8 mouse cellular contexts compared by ENCODE assay signal in genomic region chr5:76183750-76184261, GRCm38 (mm10). TPM values are rescaled to one million over a fixed set of nuclear protein-coding genes. Genes with fewer than 3 reads are reported as not detected.
DNase-seq lines count a peak whose midpoint lies in the region; ATAC-seq and TF ChIP-seq lines count a peak whose summit lies in the region.

Gene Tmem165 (plus strand): TSS chr5:76183880.

- peak; percentile 93 for ATAC-seq in CD4-positive, CD25-positive, alpha-beta regulatory T cell, adult 4 months
- ATAC-seq in heart, embryonic 15.5 days (replicated peaks; ENCODE audit: insufficient number of reproducible peaks, insufficient read depth, low FRiP score, low read depth) = peak; percentile 92
- peak; percentile 95 for ATAC-seq in liver, embryonic 14.5 days (ENCODE audit: insufficient read depth)
- ATAC-seq in neural tube, embryonic 11.5 days (ENCODE audit: insufficient read depth, low FRiP score, low TSS enrichment) = peak; percentile 97
- peak; percentile 98 for ATAC-seq in stomach, postnatal 0 days (ENCODE audit: low FRiP score, low TSS enrichment)

- peak within 1 kb of the TSS; percentile 87 for H3K9ac ChIP-seq in heart, embryonic 15.5 days
- peak within 1 kb of the TSS; percentile 69 for H3K9ac ChIP-seq in liver, embryonic 14.5 days (replicated peaks)
- peak within 1 kb of the TSS; percentile 96 for H3K9ac ChIP-seq in neural tube, embryonic 11.5 days (ENCODE audit: low read length)
- peak within 1 kb of the TSS; percentile 90 for H3K9ac ChIP-seq in stomach, postnatal 0 days (ENCODE audit: low read length)

- peak within 1 kb of the TSS; percentile 95 for H3K4me3 ChIP-seq in forebrain, embryonic 10.5 days
- H3K4me3 ChIP-seq in heart, embryonic 15.5 days = peak within 1 kb of the TSS; percentile 82
- H3K4me3 ChIP-seq in liver, embryonic 14.5 days (ENCODE audit: insufficient read depth in 1 of 2, low read depth in 2 of 2, low read length in 2 of 2) = peak within 1 kb of the TSS; percentile 75 to 82
- H3K4me3 ChIP-seq in neural tube, embryonic 11.5 days (ENCODE audit: low read depth, low read length) = peak within 1 kb of the TSS; percentile 93
- peak within 1 kb of the TSS; percentile 91 for H3K4me3 ChIP-seq in stomach, postnatal 0 days (ENCODE audit: low read depth, low read length)

- peaks cover 10% of the 10 kb centered on the region for H3K27me3 ChIP-seq in forebrain, embryonic 10.5 days (ENCODE audit: poor library complexity, severe bottlenecking)
- no peaks in the 10 kb centered on the region for H3K27me3 ChIP-seq in heart, embryonic 15.5 days
- H3K27me3 ChIP-seq in liver, embryonic 14.5 days (ENCODE audit: control insufficient read depth, insufficient read depth, low read length) = no peaks in the 10 kb centered on the region
- no peaks in the 10 kb centered on the region for H3K27me3 ChIP-seq in neural tube, embryonic 11.5 days (ENCODE audit: control insufficient read depth, insufficient read depth, low read length)
- no peaks in the 10 kb centered on the region for H3K27me3 ChIP-seq in stomach, postnatal 0 days (ENCODE audit: control insufficient read depth, insufficient read depth, low read length)

- peaks cover 27% of the 10 kb centered on the region for H3K4me1 ChIP-seq in forebrain, embryonic 10.5 days
- H3K4me1 ChIP-seq in heart, embryonic 15.5 days (replicated peaks) = peaks cover 40% of the 10 kb centered on the region
- peaks cover 9 to 24% of the 10 kb centered on the region in 2 experiments for H3K4me1 ChIP-seq in liver, embryonic 14.5 days (replicated peaks; ENCODE audit: control insufficient read depth in 2 of 2, insufficient read depth in 2 of 2, low read length in 1 of 2)
- H3K4me1 ChIP-seq in neural tube, embryonic 11.5 days (ENCODE audit: control insufficient read depth, insufficient read depth, low read length) = peaks cover 14% of the 10 kb centered on the region
- H3K4me1 ChIP-seq in stomach, postnatal 0 days (replicated peaks; ENCODE audit: control insufficient read depth, insufficient read depth) = peaks cover 3% of the 10 kb centered on the region; the same call in 1 of the 2 replicates

- peak within 1 kb of the TSS; percentile 99 for H3K27ac ChIP-seq in forebrain, embryonic 10.5 days
- H3K27ac ChIP-seq in heart, embryonic 15.5 days = peak within 1 kb of the TSS; percentile 97
- peak within 1 kb of the TSS; percentile 49 for H3K27ac ChIP-seq in liver, embryonic 14.5 days
- H3K27ac ChIP-seq in neural tube, embryonic 11.5 days (ENCODE audit: low read depth, low read length) = peak within 1 kb of the TSS; percentile 96
- H3K27ac ChIP-seq in stomach, postnatal 0 days (replicated peaks) = peak within 1 kb of the TSS; percentile 98

- TF ChIP-seq EP300 in liver, embryonic 14.5 days (IDR thresholded peaks at IDR 0.05; ENCODE audit: low read depth) = no peak
- no peak for TF ChIP-seq EP300 in stomach, postnatal 0 days (optimal IDR thresholded peaks at IDR 0.05)

- H3K9me3 ChIP-seq in forebrain, embryonic 10.5 days = no peaks in the 10 kb centered on the region
- H3K9me3 ChIP-seq in heart, embryonic 15.5 days (replicated peaks) = no peaks in the 10 kb centered on the region
- H3K9me3 ChIP-seq in liver, embryonic 14.5 days (ENCODE audit: control insufficient read depth, low read length) = no peaks in the 10 kb centered on the region
- no peaks in the 10 kb centered on the region for H3K9me3 ChIP-seq in neural tube, embryonic 11.5 days (ENCODE audit: control insufficient read depth, low read length)
- H3K9me3 ChIP-seq in stomach, postnatal 0 days (ENCODE audit: control insufficient read depth, low read length) = no peaks in the 10 kb centered on the region

- TF ChIP-seq CTCF in liver, embryonic 14.5 days (IDR thresholded peaks at IDR 0.05; ENCODE audit: low read depth) = no peak
- TF ChIP-seq CTCF in stomach, postnatal 0 days (IDR thresholded peaks at IDR 0.05; ENCODE audit: low read depth) = no peak

- H3K36me3 ChIP-seq in forebrain, embryonic 10.5 days (replicated peaks) = peaks cover 25% of the 10 kb centered on the region
- no peaks in the 10 kb centered on the region for H3K36me3 ChIP-seq in heart, embryonic 15.5 days
- no peaks in the 10 kb centered on the region for H3K36me3 ChIP-seq in liver, embryonic 14.5 days (replicated peaks; ENCODE audit: control insufficient read depth, insufficient read depth, low read depth)
- no peaks in the 10 kb centered on the region for H3K36me3 ChIP-seq in neural tube, embryonic 11.5 days (ENCODE audit: control insufficient read depth, insufficient read depth, low read length)
- H3K36me3 ChIP-seq in stomach, postnatal 0 days (ENCODE audit: control insufficient read depth, insufficient read depth, low read length) = no peaks in the 10 kb centered on the region

- H3K4me2 ChIP-seq in heart, embryonic 15.5 days = peak within 1 kb of the TSS; percentile 83
- H3K4me2 ChIP-seq in liver, embryonic 14.5 days (ENCODE audit: low read depth) = peak within 1 kb of the TSS; percentile 84
- H3K4me2 ChIP-seq in neural tube, embryonic 11.5 days (ENCODE audit: low read depth) = peak within 1 kb of the TSS; percentile 67
- peak within 1 kb of the TSS; percentile 45 for H3K4me2 ChIP-seq in stomach, postnatal 0 days (replicated peaks; ENCODE audit: low read depth)

- peak; percentile 83 for DNase-seq in c-Kit-negative CD71-positive TER-119-positive erythroid progenitor cells, embryonic 14.5 days (ENCODE audit: low read depth, low spot score)
- DNase-seq in forebrain, embryonic 10.5 days (ENCODE audit: extremely low spot score, low spot score) = peak; percentile 94
- peak; percentile 96 to 98 for DNase-seq in kidney, postnatal 25 days
- peak; percentile 79 to 86 (median 80) for DNase-seq in liver, embryonic 14.5 days (ENCODE audit: low read depth in 3 of 3, low spot score in 3 of 3)
- DNase-seq in neural tube, embryonic 11.5 days (ENCODE audit: low spot score) = peak; percentile 94
- peak; percentile 97 for DNase-seq in stomach, postnatal 0 days (ENCODE audit: low spot score)

- WGBS in forebrain, embryonic 10.5 days = under 1% methylated on average over 62 of the region's 62 CpGs
- WGBS in heart, embryonic 15.5 days = 0% methylated on average over 62 of the region's 62 CpGs
- under 1% methylated on average over 59 of the region's 62 CpGs for WGBS in liver, embryonic 14.5 days (ENCODE audit: insufficient replicate concordance)
- under 1% methylated on average over 48 of the region's 62 CpGs for WGBS in neural tube, embryonic 11.5 days
- under 1% methylated on average over 52 of the region's 62 CpGs for WGBS in stomach, postnatal 0 days

RNA-seq across cellular contexts. Expression of gene Tmem165, which starts in this region (rescaled TPM):
- polyA plus RNA-seq in CD4-positive, CD25-positive, alpha-beta regulatory T cell, adult 4 months (2017; shearing (Covaris generic)) = 10 to 100 TPM; 11.3 to 14.3 TPM
- polyA plus RNA-seq in forebrain, embryonic 10.5 days (2016; fragmentation: Nextera tagmentation; extraction: Ambion mirVana) = 65.7 and 79.4 TPM in 2 replicates
- polyA plus RNA-seq in heart, embryonic 15.5 days (2015; fragmentation: Nextera tagmentation; extraction: Ambion mirVana) = 62.7 and 72.2 TPM in 2 replicates
- polyA plus RNA-seq in liver, embryonic 14.5 days (2012; rRNA removed) = 17.6 and 23.8 TPM in 2 replicates
- polyA plus RNA-seq in liver, embryonic 14.5 days (2014; fragmentation: Nextera tagmentation; extraction: Ambion mirVana) = 33.2 and 34.5 TPM in 2 replicates
- 88.0 and 101 TPM in 2 replicates for polyA plus RNA-seq in neural tube, embryonic 11.5 days (2014; fragmentation: Nextera tagmentation; extraction: Ambion mirVana)
- polyA plus RNA-seq in stomach, postnatal 0 days (2015; fragmentation: Nextera tagmentation; extraction: Ambion mirVana) = 72.3 and 74.3 TPM in 2 replicates

Comparison
In these comparisons a context has a peak if more than half of its experiments do, and no peak if none do; other contexts are left out.
1. Peak in every context shown above with its lines: DNase-seq, ATAC-seq, H3K4me3 ChIP-seq and H3K27ac ChIP-seq.
2. H3K27ac ChIP-seq: peak in every context shown above with its lines; median percentile 99 in forebrain, embryonic 10.5 days; 98 in stomach, postnatal 0 days; 97 in heart, embryonic 15.5 days; 96 in neural tube, embryonic 11.5 days; 49 in liver, embryonic 14.5 days.